Mouse (Mus musculus): ENCODE measurements at regions not wholly inside any gene's neighbourhood (a gene's known extent, or its start where the extent isn't known, plus 50 kb on each side); places are given as distances from the start of the nearest gene placed in this dataset.

GRCm38 (mm10) chr11:65610536-65610935 is 177.6 kb downstream of the Map2k4 start:
- TF ChIP-seq CTCF (IDR thresholded peaks at IDR 0.05; ENCODE audit: low read depth) (no peak), EP300 (IDR thresholded peaks at IDR 0.05; ENCODE audit: low read depth) (no peak)

Data from liver, postnatal 0 days (tissue).